Mouse (Mus musculus) activated CD4-positive, CD25-positive, alpha-beta regulatory T cell (primary cell): Measurements from ENCODE around the gene Ssh3. TPM values are rescaled to one million over a fixed set of nuclear protein-coding genes. Genes with fewer than 3 reads are reported as not detected.

Source experiments
- polyA plus RNA-seq, 2 experiments: library from polyadenylated mRNA; unstranded; fragments of 100-300 nt; shearing (Covaris generic); gene quantifications; one replicate each; pipeline ENCODE4 v1.2.1; 2017

Gene Ssh3
- polyA plus RNA-seq = 1 to 10 TPM in 1 of 2 experiments, under 1 TPM in 1; 0.61 to 1.4 TPM

DNA sequence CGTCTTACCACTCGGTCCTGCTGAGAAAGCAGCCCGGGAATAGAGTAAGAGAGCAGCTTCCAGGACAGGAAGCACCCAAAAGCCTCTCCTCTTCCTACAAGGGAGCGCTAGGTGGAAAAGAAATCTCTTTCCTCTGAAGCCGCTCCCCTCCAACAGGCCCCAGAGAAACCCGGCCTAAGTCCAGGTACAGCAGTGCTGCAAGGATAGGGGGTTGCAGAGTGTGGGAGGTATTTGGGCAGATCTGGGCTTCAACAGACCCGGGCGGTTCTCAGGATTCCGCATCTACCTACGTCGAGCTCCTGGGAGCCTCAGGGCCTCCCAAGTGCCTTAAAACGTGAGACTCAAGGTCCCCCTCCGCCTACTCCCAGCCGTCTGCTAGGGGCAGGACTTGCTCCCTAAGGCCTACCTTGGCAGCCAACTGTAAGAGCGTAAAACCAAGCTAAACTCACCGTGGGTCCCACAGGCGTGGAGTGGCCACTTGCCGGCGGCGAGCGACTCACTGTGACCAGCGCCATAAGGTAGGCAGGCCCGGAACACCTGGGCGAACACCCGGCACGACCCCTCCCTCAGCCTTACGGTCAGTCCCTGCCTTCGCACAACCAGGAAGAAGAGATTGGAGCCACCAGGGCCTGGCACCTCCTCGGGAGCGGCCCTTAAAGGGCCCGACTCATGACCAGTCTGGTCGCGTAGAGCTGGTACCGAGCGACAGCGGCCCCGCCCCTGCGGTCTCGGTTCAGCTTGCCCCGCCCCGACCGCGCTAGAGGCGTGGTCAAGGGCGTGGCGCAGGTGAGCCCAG, at the start of gene Ssh3:
Ssh3 (minus strand) TSS at position 615 of the 796 bp plus-strand sequence.

DNA sequence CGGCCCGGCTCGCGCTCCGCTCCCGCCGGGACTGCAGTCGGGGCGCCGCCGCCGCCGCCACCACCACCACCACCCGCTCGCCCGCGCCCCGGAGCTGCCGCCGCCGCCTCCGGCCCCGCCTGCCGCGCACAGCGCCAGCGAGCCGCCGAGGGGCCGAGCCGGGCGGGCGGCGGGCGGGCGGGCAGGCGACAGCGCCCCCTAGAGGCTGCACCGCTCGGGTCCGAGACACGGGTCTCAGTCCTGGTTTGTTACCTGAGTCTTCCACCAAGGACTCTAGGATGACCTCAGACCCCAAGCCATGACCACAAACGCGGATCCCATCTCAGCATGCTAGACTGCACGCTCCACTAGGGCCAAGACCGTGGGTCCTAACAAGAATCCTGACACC, 37.2 kb upstream of the Ssh3 start, which contains the start of gene Grk2:
Grk2 (minus strand) TSS at position 33 of the 388 bp plus-strand sequence.

DNA sequence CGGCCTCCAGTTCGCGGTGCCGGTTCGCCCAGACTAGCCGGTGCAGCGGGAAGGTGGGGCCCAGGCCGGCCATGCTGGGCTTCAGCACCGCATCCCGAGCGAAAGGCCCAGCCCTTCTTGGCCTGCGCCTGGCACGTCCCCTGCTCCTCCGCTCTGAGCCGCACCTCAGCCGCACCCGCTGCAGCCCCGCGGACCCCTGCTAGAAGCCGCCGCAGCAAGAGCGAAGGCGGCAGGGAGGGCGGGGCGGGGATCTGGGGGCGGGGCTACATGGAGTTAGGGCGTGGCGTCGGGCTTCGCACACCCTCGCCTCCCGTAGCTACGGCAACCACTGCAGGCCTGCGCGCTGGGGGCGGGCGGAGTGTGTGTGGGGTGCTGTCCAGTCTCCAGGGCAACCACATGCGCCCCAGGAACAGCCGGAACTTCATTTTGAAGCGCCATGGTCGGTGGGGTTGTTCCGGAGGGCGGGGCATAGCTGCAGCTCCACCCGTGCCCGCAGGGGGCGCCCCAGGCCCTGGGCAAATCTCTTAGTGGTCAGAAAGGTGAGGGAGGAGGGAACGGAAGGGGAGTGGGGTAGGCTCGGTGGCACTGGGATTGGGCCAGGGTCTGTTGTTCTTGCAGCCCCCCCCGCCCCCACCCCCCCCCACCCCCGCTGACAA, 14.0 kb upstream of the Ssh3 start, which contains the start of gene Ankrd13d:
Ankrd13d (minus strand) TSS at position 240 of the 656 bp plus-strand sequence.

DNA sequence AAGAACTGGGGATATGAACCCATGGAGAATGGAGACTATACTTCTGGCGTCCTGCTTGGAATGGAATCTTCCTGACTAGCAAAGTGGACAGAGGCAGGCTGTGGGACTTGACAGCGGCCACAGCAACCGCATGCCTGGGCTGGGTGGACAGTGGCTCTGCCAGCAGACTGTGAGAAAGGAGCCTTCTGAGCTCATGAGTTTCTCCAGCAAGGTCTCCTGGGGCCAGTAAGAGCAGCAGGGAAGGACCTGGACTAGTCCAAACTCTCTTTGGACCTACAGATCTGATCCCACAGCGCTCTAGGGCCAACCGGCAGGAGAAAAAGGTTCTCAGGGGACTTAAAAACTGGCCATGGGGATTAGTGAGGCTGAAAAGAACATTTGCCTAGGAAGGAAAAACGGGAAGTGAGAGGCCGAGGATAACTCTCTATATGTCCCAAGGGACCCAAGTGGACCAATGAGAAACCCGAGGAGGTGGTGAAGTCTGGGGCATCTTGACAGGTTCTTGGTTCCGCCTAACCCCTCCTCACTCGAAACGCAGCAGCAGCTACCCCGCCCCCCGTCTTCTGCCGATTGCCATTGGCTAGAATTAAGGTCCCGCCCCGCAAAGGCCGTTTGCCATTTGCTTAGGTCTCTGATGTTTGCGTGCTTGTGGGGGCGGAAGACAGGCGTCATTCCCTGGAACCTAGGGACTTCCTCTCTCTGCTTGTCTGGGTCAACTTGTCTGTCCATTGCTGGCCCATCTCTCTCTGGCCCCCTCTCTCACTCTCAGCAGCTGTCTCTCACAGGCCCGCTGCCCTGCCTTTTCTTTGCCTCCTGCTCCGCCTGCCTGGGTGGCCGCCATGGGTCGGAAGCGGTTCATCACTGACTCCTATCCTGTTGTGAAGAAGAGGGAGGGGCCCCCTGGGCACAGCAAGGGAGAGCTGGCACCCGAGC, 37.5 kb downstream of the Ssh3 start, which contains the start of gene Pold4:
Pold4 (plus strand) TSS at position 647 of the 933 bp plus-strand sequence.

DNA sequence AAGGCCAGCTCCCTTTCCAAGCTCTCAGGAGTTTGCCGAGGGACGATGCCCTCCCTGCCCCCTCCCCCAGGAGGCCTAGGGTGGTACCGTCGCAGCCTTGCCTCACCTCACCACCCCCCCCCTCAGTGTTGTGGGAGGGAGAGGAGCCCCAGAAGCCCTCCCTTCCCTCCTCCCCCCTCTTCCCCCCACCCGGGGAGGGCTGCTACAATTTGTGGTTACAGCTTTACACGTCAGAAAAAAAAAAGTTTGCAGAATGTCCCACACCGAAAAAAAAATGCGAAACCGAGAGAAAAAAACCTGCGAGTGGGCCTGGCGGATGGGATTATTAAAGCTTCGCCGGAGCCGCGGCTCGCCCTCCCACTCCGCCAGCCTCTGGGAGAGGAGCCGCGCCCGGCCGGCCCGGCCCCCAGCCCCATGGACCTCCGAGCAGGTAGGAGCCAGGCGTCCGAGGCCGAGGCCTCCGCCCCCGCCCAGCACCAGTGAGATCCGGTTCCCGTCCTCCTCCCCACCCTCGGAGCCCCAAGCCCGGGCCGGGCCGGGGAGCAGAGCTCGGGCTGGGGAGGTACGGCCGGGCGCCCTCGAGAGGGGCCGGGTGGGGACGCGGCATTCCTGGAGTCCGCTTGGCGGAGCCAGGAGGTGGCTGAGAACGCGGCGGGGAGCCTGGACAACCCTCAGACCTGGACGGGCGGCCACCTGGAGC, 54.8 kb downstream of the Ssh3 start, which contains the start of the genes Clcf1 and AC109138.7:
Clcf1 (plus strand) TSS at position 168 of the 700 bp plus-strand sequence.
AC109138.7 (plus strand) TSS at position 287 of the 700 bp plus-strand sequence.

Other genes starting within 250 kb of the Ssh3 start
- gene Gstp1, start 231.2 kb downstream of the Ssh3 start, polyA plus RNA-seq = 100 to 1,000 TPM; 602 to 648 TPM
- 10 to 100 TPM in 1 of 2 experiments, 1 to 10 TPM in 1; 2.0 to 12.8 TPM for gene Gstp2, start 223.2 kb downstream of the Ssh3 start, polyA plus RNA-seq
- gene Gstp3, start 209.6 kb downstream of the Ssh3 start, polyA plus RNA-seq = 100 to 1,000 TPM; 132 to 137 TPM
- gene Cabp2, start 187.6 kb downstream of the Ssh3 start, polyA plus RNA-seq = not detected
- gene Cdk2ap2, start 172.0 kb downstream of the Ssh3 start, polyA plus RNA-seq = 100 to 1,000 TPM; 721 to 747 TPM
- gene Pitpnm1, start 169.2 kb downstream of the Ssh3 start, polyA plus RNA-seq = 100 to 1,000 TPM; 256 to 279 TPM
- 100 to 1,000 TPM; 195 to 206 TPM for gene Aip, start 143.3 kb downstream of the Ssh3 start, polyA plus RNA-seq
- gene Gpr152, start 129.4 kb downstream of the Ssh3 start, polyA plus RNA-seq = not detected
- gene Cabp4, start 125.1 kb downstream of the Ssh3 start, polyA plus RNA-seq = under 1 TPM; 0.16 to 0.52 TPM
- 100 to 1,000 TPM; 293 to 521 TPM for gene Coro1b, start 120.6 kb downstream of the Ssh3 start, polyA plus RNA-seq
- gene Ptprcap, start 115.6 kb downstream of the Ssh3 start, polyA plus RNA-seq = 1,000 to 10,000 TPM; 1,707 to 1,870 TPM
- 10 to 100 TPM; 43.4 to 45.2 TPM for gene Rps6kb2, start 105.8 kb downstream of the Ssh3 start, polyA plus RNA-seq
- 10 to 100 TPM; 11.8 to 20.0 TPM for gene Carns1, start 93.7 kb downstream of the Ssh3 start, polyA plus RNA-seq
- gene Tbc1d10c, start 77.9 kb downstream of the Ssh3 start, polyA plus RNA-seq = 100 to 1,000 TPM; 624 to 764 TPM
- 1,000 to 10,000 TPM; 1,254 to 1,335 TPM for gene Ppp1ca, start 77.1 kb downstream of the Ssh3 start, polyA plus RNA-seq
- gene Rad9a, start 67.5 kb downstream of the Ssh3 start, polyA plus RNA-seq = 10 to 100 TPM; 43.8 to 69.5 TPM
- gene Clcf1, start 54.9 kb downstream of the Ssh3 start, polyA plus RNA-seq = 10 to 100 TPM; 20.4 to 31.3 TPM
- gene AC109138.7, start 54.8 kb downstream of the Ssh3 start, polyA plus RNA-seq = not detected
- 100 to 1,000 TPM; 124 to 142 TPM for gene Pold4, start 37.3 kb downstream of the Ssh3 start, polyA plus RNA-seq
- 1 to 10 TPM; 3.2 to 8.3 TPM for gene Ankrd13d, start 14.0 kb upstream of the Ssh3 start, polyA plus RNA-seq
- gene Grk2, start 37.0 kb upstream of the Ssh3 start, polyA plus RNA-seq = 100 to 1,000 TPM; 351 to 389 TPM
- 10 to 100 TPM; 51.4 to 63.5 TPM for gene Kdm2a, start 129.1 kb upstream of the Ssh3 start, polyA plus RNA-seq
- gene Rhod, start 170.3 kb upstream of the Ssh3 start, polyA plus RNA-seq = 10 to 100 TPM in 1 of 2 experiments, not detected in 1; 11.2 TPM
- under 1 TPM in 1 of 2 experiments, not detected in 1; 0.16 TPM for gene Syt12, start 208.3 kb upstream of the Ssh3 start, polyA plus RNA-seq
- not detected for gene 2010003K11Rik, start 229.4 kb upstream of the Ssh3 start, polyA plus RNA-seq
- gene Pcx, start 241.3 kb upstream of the Ssh3 start, polyA plus RNA-seq = 1 to 10 TPM in 1 of 2 experiments, under 1 TPM in 1; 0.64 to 2.2 TPM